Mouse (Mus musculus): Measurements from ENCODE around the gene Gm4301. TPM values are rescaled to one million over a fixed set of nuclear protein-coding genes. Genes with fewer than 3 reads are reported as not detected.

Gm4301 gene
- polyA plus RNA-seq (2012; rRNA removed; ENCODE audit: low replicate concordance): not detected in 2 replicates

DNA sequence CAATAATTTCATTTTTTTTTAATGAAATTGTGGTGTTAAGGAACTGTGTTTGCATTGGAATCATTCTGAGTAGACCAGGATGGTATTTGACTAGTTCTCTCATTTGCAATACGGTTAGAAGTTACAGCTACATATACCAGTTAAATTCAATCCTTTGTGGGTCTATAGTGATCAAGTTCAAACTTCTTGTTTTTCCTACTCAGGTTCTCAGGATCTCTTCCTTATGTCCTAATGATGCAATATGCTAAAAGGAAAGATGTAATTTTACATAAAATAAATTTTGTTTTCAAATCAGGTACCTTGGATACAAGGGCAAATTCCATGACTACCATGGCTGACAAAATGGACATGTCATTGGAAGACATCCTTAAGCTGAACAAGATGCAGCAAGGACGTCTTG lies at the start of gene Gm4301:
Gene Gm4301, plus strand, starts transcription at position 301 of the 400 bp plus-strand sequence.

DNA sequence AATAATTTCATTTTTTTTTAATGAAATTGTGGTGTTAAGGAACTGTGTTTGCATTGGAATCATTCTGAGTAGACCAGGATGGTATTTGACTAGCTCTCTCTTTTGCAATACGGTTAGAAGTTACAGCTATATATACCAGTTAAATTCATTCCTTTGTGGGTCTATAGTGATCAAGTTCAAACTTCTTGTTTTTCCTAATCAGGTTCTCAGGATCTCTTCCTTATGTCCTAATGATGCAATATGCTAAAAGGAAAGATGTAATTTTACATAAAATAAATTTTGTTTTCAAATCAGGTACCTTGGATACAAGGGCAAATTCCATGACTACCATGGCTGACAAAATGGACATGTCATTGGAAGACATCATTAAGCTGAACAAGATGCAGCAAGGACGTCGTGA lies 5.1 kb downstream of the Gm4301 start, which contains the start of gene Gm4302:
Gene Gm4302, plus strand, starts transcription at position 301 of the 400 bp plus-strand sequence.

DNA sequence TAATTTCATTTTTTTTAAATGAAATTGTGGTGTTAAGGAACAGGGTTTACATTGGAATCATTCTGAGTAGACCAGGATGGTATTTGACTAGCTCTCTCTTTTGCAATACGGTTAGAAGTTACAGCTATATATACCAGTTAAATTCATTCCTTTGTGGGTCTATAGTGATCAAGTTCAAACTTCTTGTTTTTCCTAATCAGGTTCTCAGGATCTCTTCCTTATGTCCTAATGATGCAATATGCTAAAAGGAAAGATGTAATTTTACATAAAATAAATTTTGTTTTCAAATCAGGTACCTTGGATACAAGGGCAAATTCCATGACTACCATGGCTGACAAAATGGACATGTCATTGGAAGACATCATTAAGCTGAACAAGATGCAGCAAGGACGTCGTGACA lies 10.2 kb downstream of the Gm4301 start, which contains the start of gene Gm4303:
Gene Gm4303, plus strand, starts transcription at position 301 of the 400 bp plus-strand sequence.

DNA sequence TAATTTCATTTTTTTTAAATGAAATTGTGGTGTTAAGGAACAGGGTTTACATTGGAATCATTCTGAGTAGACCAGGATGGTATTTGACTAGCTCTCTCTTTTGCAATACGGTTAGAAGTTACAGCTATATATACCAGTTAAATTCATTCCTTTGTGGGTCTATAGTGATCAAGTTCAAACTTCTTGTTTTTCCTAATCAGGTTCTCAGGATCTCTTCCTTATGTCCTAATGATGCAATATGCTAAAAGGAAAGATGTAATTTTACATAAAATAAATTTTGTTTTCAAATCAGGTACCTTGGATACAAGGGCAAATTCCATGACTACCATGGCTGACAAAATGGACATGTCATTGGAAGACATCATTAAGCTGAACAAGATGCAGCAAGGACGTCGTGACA lies 15.3 kb downstream of the Gm4301 start, which contains the start of gene Gm4305:
Gene Gm4305, plus strand, starts transcription at position 301 of the 400 bp plus-strand sequence.

DNA sequence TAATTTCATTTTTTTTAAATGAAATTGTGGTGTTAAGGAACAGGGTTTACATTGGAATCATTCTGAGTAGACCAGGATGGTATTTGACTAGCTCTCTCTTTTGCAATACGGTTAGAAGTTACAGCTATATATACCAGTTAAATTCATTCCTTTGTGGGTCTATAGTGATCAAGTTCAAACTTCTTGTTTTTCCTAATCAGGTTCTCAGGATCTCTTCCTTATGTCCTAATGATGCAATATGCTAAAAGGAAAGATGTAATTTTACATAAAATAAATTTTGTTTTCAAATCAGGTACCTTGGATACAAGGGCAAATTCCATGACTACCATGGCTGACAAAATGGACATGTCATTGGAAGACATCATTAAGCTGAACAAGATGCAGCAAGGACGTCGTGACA lies 25.6 kb downstream of the Gm4301 start, which contains the start of gene Gm4307:
Gene Gm4307, plus strand, starts transcription at position 301 of the 400 bp plus-strand sequence.

DNA sequence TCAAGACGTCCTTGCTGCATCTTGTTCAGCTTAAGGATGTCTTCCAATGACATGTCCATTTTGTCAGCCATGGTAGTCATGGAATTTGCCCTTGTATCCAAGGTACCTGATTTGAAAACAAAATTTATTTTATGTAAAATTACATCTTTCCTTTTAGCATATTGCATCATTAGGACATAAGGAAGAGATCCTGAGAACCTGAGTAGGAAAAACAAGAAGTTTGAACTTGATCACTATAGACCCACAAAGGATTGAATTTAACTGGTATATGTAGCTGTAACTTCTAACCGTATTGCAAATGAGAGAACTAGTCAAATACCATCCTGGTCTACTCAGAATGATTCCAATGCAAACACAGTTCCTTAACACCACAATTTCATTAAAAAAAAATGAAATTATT lies 47.0 kb downstream of the Gm4301 start, which contains the start of gene Gm4312:
Gene Gm4312, minus strand, starts transcription at position 101 of the 400 bp plus-strand sequence.

Other genes starting within 250 kb of the Gm4301 start
- not detected in 2 replicates for gene Gm4302, start 5.2 kb downstream of the Gm4301 start, polyA plus RNA-seq (2012; rRNA removed; ENCODE audit: low replicate concordance)
- not detected in 2 replicates for gene Gm4303, start 10.3 kb downstream of the Gm4301 start, polyA plus RNA-seq (2012; rRNA removed; ENCODE audit: low replicate concordance)
- not detected in 2 replicates for gene Gm4305, start 15.4 kb downstream of the Gm4301 start, polyA plus RNA-seq (2012; rRNA removed; ENCODE audit: low replicate concordance)
- not detected in 2 replicates for gene Gm4307, start 25.7 kb downstream of the Gm4301 start, polyA plus RNA-seq (2012; rRNA removed; ENCODE audit: low replicate concordance)
- gene Gm4312, start 46.9 kb downstream of the Gm4301 start, polyA plus RNA-seq (2012; rRNA removed; ENCODE audit: low replicate concordance): not detected in 2 replicates
- 0.45 and 1.7 TPM in 2 replicates for gene Tmtc3, start 151.7 kb downstream of the Gm4301 start, polyA plus RNA-seq (2012; rRNA removed; ENCODE audit: low replicate concordance)
- not detected in 2 replicates for gene Cep290, start 151.9 kb downstream of the Gm4301 start, polyA plus RNA-seq (2012; rRNA removed; ENCODE audit: low replicate concordance)